Mouse (Mus musculus) urinary bladder, postnatal 4 days (tissue): ENCODE measurements at regions not wholly inside any gene's neighbourhood (a gene's known extent, or its start where the extent isn't known, plus 50 kb on each side); places are given as distances from the start of the nearest gene placed in this dataset.
A peak's percentile ranks its signal among the peaks of the same experiment; 100 is the strongest.

ENCODE experiments used
- DNase-seq, 2 experiments: peaks; one replicate each; pipeline ENCODE4 v3.0.0; 2021 to 2022; ENCODE audit warnings: low spot score in 2 of 2

- peak in 1 of 2 experiments; percentile 56 for DNase-seq
Measured at GRCm38 (mm10) chr1:186444701-186445131, 261.1 kb downstream of the Tgfb2 start.

- DNase-seq, result no peak
Measured at GRCm38 (mm10) chr1:186442160-186442559, 263.6 kb downstream of the Tgfb2 start.

GRCm38 (mm10) chr1:186435336-186435972, 270.3 kb downstream of the Tgfb2 start:
- DNase-seq, result no peak

GRCm38 (mm10) chr1:186434782-186435181, 271.0 kb downstream of the Tgfb2 start:
- no peak for DNase-seq

GRCm38 (mm10) chr1:186434007-186434406, 271.8 kb downstream of the Tgfb2 start:
- no peak for DNase-seq

- DNase-seq, result no peak
Measured at GRCm38 (mm10) chr1:186433169-186433665, 272.6 kb downstream of the Tgfb2 start.

- DNase-seq, result no peak
Measured at GRCm38 (mm10) chr1:186425421-186425820, 280.4 kb downstream of the Tgfb2 start.

- DNase-seq, result no peak
Measured at GRCm38 (mm10) chr1:186424084-186424483, 281.7 kb downstream of the Tgfb2 start.

- no peak for DNase-seq
Measured at GRCm38 (mm10) chr1:186417101-186417500, 288.7 kb downstream of the Tgfb2 start.

GRCm38 (mm10) chr1:186415321-186415720, 290.5 kb downstream of the Tgfb2 start:
- DNase-seq, result no peak

GRCm38 (mm10) chr1:186413886-186414245, 291.9 kb downstream of the Tgfb2 start:
- no peak for DNase-seq

- no peak for DNase-seq
Measured at GRCm38 (mm10) chr1:186413064-186413885, 292.5 kb downstream of the Tgfb2 start.

GRCm38 (mm10) chr1:186412296-186412695, 293.5 kb downstream of the Tgfb2 start:
- DNase-seq, result no peak

- peak in 1 of 2 experiments; percentile 43 for DNase-seq
Measured at GRCm38 (mm10) chr1:186408986-186409441, 291.9 kb upstream of the Lyplal1 start.

GRCm38 (mm10) chr1:186407656-186408055, 290.5 kb upstream of the Lyplal1 start:
- DNase-seq, result peak in 1 of 2 experiments; percentile 26

GRCm38 (mm10) chr1:186405693-186406092, 288.6 kb upstream of the Lyplal1 start:
- DNase-seq, result no peak

- DNase-seq, result peak in 1 of 2 experiments; percentile 41
Measured at GRCm38 (mm10) chr1:186399762-186400161, 282.7 kb upstream of the Lyplal1 start.

GRCm38 (mm10) chr1:186393005-186393404, 275.9 kb upstream of the Lyplal1 start:
- no peak for DNase-seq

GRCm38 (mm10) chr1:186384440-186384839, 267.3 kb upstream of the Lyplal1 start:
- no peak for DNase-seq

GRCm38 (mm10) chr1:186383453-186383852, 266.3 kb upstream of the Lyplal1 start:
- no peak for DNase-seq

GRCm38 (mm10) chr1:186383006-186383405, 265.9 kb upstream of the Lyplal1 start:
- DNase-seq, result no peak

- DNase-seq, result no peak
Measured at GRCm38 (mm10) chr1:186379938-186380847, 263.1 kb upstream of the Lyplal1 start.
